ENCODE assay signal across 14 mouse cellular contexts in the genomic region with DNA sequence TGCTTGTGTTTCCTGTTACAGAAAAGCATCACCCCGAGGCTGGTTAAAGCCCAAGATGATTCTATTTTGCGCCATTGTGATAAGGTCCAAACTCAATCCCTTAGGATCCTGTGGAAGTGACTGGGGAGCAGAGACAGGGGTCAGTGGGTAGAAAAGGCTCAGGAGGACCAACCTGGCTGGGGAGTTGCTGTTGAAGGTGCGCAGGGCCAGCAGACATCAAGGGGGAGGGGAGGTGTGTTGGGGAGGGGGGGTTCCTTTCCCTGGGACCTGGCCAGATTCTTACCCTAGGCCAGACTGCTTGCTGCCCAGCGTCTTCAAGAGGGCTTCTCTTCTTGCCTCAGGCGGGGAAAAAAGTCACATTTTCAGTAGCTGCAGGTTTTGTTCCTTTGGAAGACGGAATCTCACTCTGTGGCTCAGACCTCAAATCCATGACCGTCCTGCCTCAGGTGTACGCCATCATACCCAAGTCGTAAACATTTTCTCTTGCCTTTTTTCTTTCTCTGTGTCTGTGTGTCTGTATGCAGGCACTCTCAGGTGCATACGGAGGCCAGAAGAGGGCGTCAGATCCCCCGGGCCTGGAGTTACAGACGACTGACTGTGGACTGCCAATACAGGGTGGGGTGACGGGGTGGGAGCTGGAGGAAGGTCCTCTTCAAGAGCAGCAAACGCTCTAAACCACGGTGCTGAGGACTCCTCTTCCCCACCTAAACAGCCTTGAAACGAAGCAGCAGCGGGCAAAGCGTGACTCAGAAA. TPM values are rescaled to one million over a fixed set of nuclear protein-coding genes. Genes with fewer than 3 reads are reported as not detected.
DNase-seq lines count a peak whose midpoint lies in the region; ATAC-seq and TF ChIP-seq lines count a peak whose summit lies in the region.
"Had no signal": no experiment of that assay in that cellular context is flagged by ENCODE, and none has a peak within 500 bp of the region (broad histone marks: within the 10 kb centered on the region; RNA-seq: fewer than 3 reads in every experiment).

No protein-coding gene starts in this region.

- no peak overlapping the region for H3K9ac ChIP-seq in forebrain, embryonic 14.5 days (ENCODE audit: low read length)
- no peak overlapping the region for H3K9ac ChIP-seq in lung, postnatal 0 days (replicated peaks; ENCODE audit: low read depth)
- no peak overlapping the region for H3K9ac ChIP-seq in limb, embryonic 14.5 days (ENCODE audit: low read depth, low read length, severe bottlenecking)
- H3K9ac ChIP-seq: limb, embryonic 13.5 days; midbrain, embryonic 15.5 days had no signal

- no peak overlapping the region for H3K4me2 ChIP-seq in forebrain, embryonic 14.5 days (ENCODE audit: low read length)
- H3K4me2 ChIP-seq in lung, postnatal 0 days (replicated peaks; ENCODE audit: low read depth, low read length), result peak overlapping the region; percentile 45; the same call in 1 of the 2 replicates
- H3K4me2 ChIP-seq in limb, embryonic 14.5 days (replicated peaks; ENCODE audit: low read depth, low read length, severe bottlenecking), result no peak overlapping the region

- H3K4me1 ChIP-seq in forebrain, embryonic 10.5 days, result peaks cover 12% of the 10 kb centered on the region
- peaks cover 8% of the 10 kb centered on the region for H3K4me1 ChIP-seq in forebrain, embryonic 14.5 days (ENCODE audit: control insufficient read depth, insufficient read depth, low read length)
- no peaks in the 10 kb centered on the region for H3K4me1 ChIP-seq in kidney, adult 2 months (ENCODE audit: control insufficient read depth, insufficient read depth, low read length)
- no peaks in the 10 kb centered on the region for H3K4me1 ChIP-seq in lung, postnatal 0 days (ENCODE audit: insufficient read depth, low read depth, low read length)
- peaks cover 8% of the 10 kb centered on the region for H3K4me1 ChIP-seq in limb, embryonic 14.5 days (ENCODE audit: control insufficient read depth, insufficient read depth, low read length)

- no peak for TF ChIP-seq EP300 in lung, postnatal 0 days (IDR thresholded peaks at IDR 0.05)

- 0 out of 2 replicates have a peak, but pooled peaks cover 2% of the 10 kb centered on the region for H3K36me3 ChIP-seq in forebrain, embryonic 10.5 days (replicated peaks)
- no peaks in the 10 kb centered on the region for H3K36me3 ChIP-seq in forebrain, embryonic 14.5 days (ENCODE audit: control insufficient read depth, insufficient read depth, low read length)
- H3K36me3 ChIP-seq in kidney, adult 2 months (ENCODE audit: control insufficient read depth, insufficient read depth, low read length), result no peaks in the 10 kb centered on the region
- H3K36me3 ChIP-seq in lung, postnatal 0 days (ENCODE audit: insufficient read depth, low read length), result no peaks in the 10 kb centered on the region
- no peaks in the 10 kb centered on the region for H3K36me3 ChIP-seq in limb, embryonic 14.5 days (ENCODE audit: control insufficient read depth, insufficient read depth, low read length)
- H3K36me3 ChIP-seq: heart, embryonic 10.5 days; limb, embryonic 13.5 days; midbrain, embryonic 15.5 days had no signal

- H3K9me3 ChIP-seq in forebrain, embryonic 10.5 days, result no peaks in the 10 kb centered on the region
- H3K9me3 ChIP-seq in forebrain, embryonic 14.5 days (replicated peaks; ENCODE audit: control insufficient read depth, low read length), result no peaks in the 10 kb centered on the region
- H3K9me3 ChIP-seq in lung, postnatal 0 days (ENCODE audit: low read length), result no peaks in the 10 kb centered on the region
- H3K9me3 ChIP-seq in limb, embryonic 14.5 days (ENCODE audit: control insufficient read depth, low read length), result no peaks in the 10 kb centered on the region
- H3K9me3 ChIP-seq: heart, embryonic 10.5 days; limb, embryonic 13.5 days; midbrain, embryonic 15.5 days had no signal

- H3K4me3 ChIP-seq in forebrain, embryonic 10.5 days, result no peak overlapping the region
- H3K4me3 ChIP-seq in forebrain, embryonic 14.5 days (ENCODE audit: low read depth, low read length), result no peak overlapping the region
- H3K4me3 ChIP-seq in kidney, adult 2 months (ENCODE audit: insufficient read depth, low read depth, low read length), result no peak overlapping the region
- H3K4me3 ChIP-seq in lung, postnatal 0 days (ENCODE audit: low read depth, low read length), result no peak overlapping the region
- no peak overlapping the region for H3K4me3 ChIP-seq in limb, embryonic 14.5 days (replicated peaks; ENCODE audit: low read length)
- H3K4me3 ChIP-seq: midbrain, embryonic 15.5 days had no signal

- no peak for DNase-seq in forebrain, embryonic 10.5 days (ENCODE audit: extremely low spot score, low spot score)
- no peak for DNase-seq in forebrain, embryonic 14.5 days (ENCODE audit: low spot score)
- DNase-seq in kidney, adult 2 months, result no peak
- no peak for DNase-seq in kidney, postnatal 36 days
- DNase-seq in lung, postnatal 0 days (ENCODE audit: low spot score), result peak; percentile 15
- DNase-seq in lung, postnatal 4 days, result no peak
- no peak for DNase-seq in limb, embryonic 14.5 days (ENCODE audit: low spot score)
- no peak for DNase-seq in right cerebral cortex, postnatal 14 days
- DNase-seq: adrenal gland, adult 2 months; gastrocnemius, postnatal 14 days had no signal

- no peak for ATAC-seq in forebrain, embryonic 14.5 days
- no peak for ATAC-seq in lung, postnatal 0 days
- ATAC-seq in limb, embryonic 14.5 days (ENCODE audit: low FRiP score, low read depth), result no peak

- WGBS in forebrain, embryonic 10.5 days, result 74% methylated on average over 19 of the region's 19 CpGs
- WGBS in forebrain, embryonic 14.5 days, result 65% methylated on average over 19 of the region's 19 CpGs
- WGBS in kidney, adult 2 months, result 63% methylated on average over 19 of the region's 19 CpGs
- WGBS in lung, postnatal 0 days, result 55% methylated on average over 19 of the region's 19 CpGs
- WGBS in limb, embryonic 14.5 days, result 67% methylated on average over 19 of the region's 19 CpGs

- H3K27ac ChIP-seq in forebrain, embryonic 10.5 days, result 0 out of 2 replicates have a peak overlapping the region, but pooled peaks have one; percentile 20
- no peak overlapping the region for H3K27ac ChIP-seq in forebrain, embryonic 14.5 days (ENCODE audit: low read depth, low read length)
- H3K27ac ChIP-seq in kidney, adult 2 months (ENCODE audit: insufficient read depth, low read depth, low read length), result no peak overlapping the region
- H3K27ac ChIP-seq in lung, postnatal 0 days (ENCODE audit: low read length), result peak overlapping the region; percentile 72
- H3K27ac ChIP-seq in limb, embryonic 14.5 days (replicated peaks; ENCODE audit: low read depth, low read length), result peak overlapping the region; percentile 33; the same call in 1 of the 2 replicates
- H3K27ac ChIP-seq: limb, embryonic 13.5 days; midbrain, embryonic 15.5 days had no signal

- no peak for TF ChIP-seq POLR2A in kidney, adult 2 months (IDR thresholded peaks at IDR 0.05; ENCODE audit: low read depth, low read length)
- no peak for TF ChIP-seq POLR2A in limb, embryonic 14.5 days (IDR thresholded peaks at IDR 0.05; ENCODE audit: borderline replicate concordance, extremely low read depth, insufficient read depth, insufficient read length)

- H3K27me3 ChIP-seq in forebrain, embryonic 10.5 days (ENCODE audit: poor library complexity, severe bottlenecking), result no peaks in the 10 kb centered on the region
- H3K27me3 ChIP-seq in forebrain, embryonic 14.5 days (replicated peaks; ENCODE audit: control insufficient read depth, insufficient read depth, low read length), result no peaks in the 10 kb centered on the region
- H3K27me3 ChIP-seq in kidney, adult 2 months (replicated peaks; ENCODE audit: control insufficient read depth, insufficient read depth, low read length), result no peaks in the 10 kb centered on the region
- H3K27me3 ChIP-seq in lung, postnatal 0 days (replicated peaks; ENCODE audit: insufficient read depth, low read length), result no peaks in the 10 kb centered on the region
- H3K27me3 ChIP-seq in limb, embryonic 14.5 days (ENCODE audit: control insufficient read depth, insufficient read depth, low read length), result no peaks in the 10 kb centered on the region
- H3K27me3 ChIP-seq: CH12.LX; limb, embryonic 13.5 days; midbrain, embryonic 15.5 days had no signal

- TF ChIP-seq CTCF in kidney, adult 2 months (conservative IDR thresholded peaks at IDR 0.05; ENCODE audit: insufficient read depth, insufficient read length, low read depth, low read length), result peak; percentile 24; the same call in 1 of the 2 replicates
- peak; percentile 45 for TF ChIP-seq CTCF in lung, postnatal 0 days (IDR thresholded peaks at IDR 0.05)

RNA-seq across cellular contexts. Expression of a gene that starts 38.4 kb away (rescaled TPM):
- 148 and 162 TPM in 2 replicates for polyA plus RNA-seq in forebrain, embryonic 10.5 days (2016; fragmentation: Nextera tagmentation; extraction: Ambion mirVana)
- polyA plus RNA-seq in forebrain, embryonic 14.5 days (2014; fragmentation: Nextera tagmentation; extraction: Ambion mirVana), result 94.6 and 105 TPM in 2 replicates
- polyA plus RNA-seq in kidney, adult 2 months (2012; rRNA removed), result 19.1 and 20.4 TPM in 2 replicates
- polyA plus RNA-seq in lung, postnatal 0 days (2015; fragmentation: Nextera tagmentation; extraction: Ambion mirVana), result 79.5 and 90.5 TPM in 2 replicates
- polyA plus RNA-seq in limb, embryonic 14.5 days (2012; rRNA removed), result 52.4 and 52.7 TPM in 2 replicates
- 65.7 and 76.3 TPM in 2 replicates for polyA plus RNA-seq in limb, embryonic 14.5 days (2014; fragmentation: Nextera tagmentation; extraction: Ambion mirVana)

RNA-seq across cellular contexts. Expression of a gene that starts 38.7 kb away (rescaled TPM):
- polyA plus RNA-seq in forebrain, embryonic 10.5 days (2016; fragmentation: Nextera tagmentation; extraction: Ambion mirVana), result 14.0 and 14.4 TPM in 2 replicates
- 23.6 and 31.3 TPM in 2 replicates for polyA plus RNA-seq in forebrain, embryonic 14.5 days (2014; fragmentation: Nextera tagmentation; extraction: Ambion mirVana)
- polyA plus RNA-seq in kidney, adult 2 months (2012; rRNA removed), result 6.9 and 8.9 TPM in 2 replicates
- 9.8 and 10.7 TPM in 2 replicates for polyA plus RNA-seq in lung, postnatal 0 days (2015; fragmentation: Nextera tagmentation; extraction: Ambion mirVana)
- 3.8 and 5.0 TPM in 2 replicates for polyA plus RNA-seq in limb, embryonic 14.5 days (2012; rRNA removed)
- polyA plus RNA-seq in limb, embryonic 14.5 days (2014; fragmentation: Nextera tagmentation; extraction: Ambion mirVana), result 4.1 and 4.2 TPM in 2 replicates

Comparison
In these comparisons a context has a peak if more than half of its experiments do, and no peak if none do; other contexts are left out.
1. H3K27ac ChIP-seq: peak in forebrain, embryonic 10.5 days (single experiment), lung, postnatal 0 days (single experiment) and limb, embryonic 14.5 days (single experiment); none in forebrain, embryonic 14.5 days (single experiment) and kidney, adult 2 months (single experiment).